Mouse (Mus musculus) ES-Bruce4 (cell line): ENCODE results near the gene Rnf217.

Experiments used
- CTCF ChIP-seq: IDR thresholded peaks from one replicate; pipeline ENCODE4 v1.8.1; 2011; ENCODE audit warnings: low read depth, low read length
- POLR2A ChIP-seq: IDR thresholded peaks from one replicate; pipeline ENCODE4 v1.8.1; 2011; ENCODE audit warnings: low read length; ENCODE audit not compliant: insufficient read depth

DNA sequence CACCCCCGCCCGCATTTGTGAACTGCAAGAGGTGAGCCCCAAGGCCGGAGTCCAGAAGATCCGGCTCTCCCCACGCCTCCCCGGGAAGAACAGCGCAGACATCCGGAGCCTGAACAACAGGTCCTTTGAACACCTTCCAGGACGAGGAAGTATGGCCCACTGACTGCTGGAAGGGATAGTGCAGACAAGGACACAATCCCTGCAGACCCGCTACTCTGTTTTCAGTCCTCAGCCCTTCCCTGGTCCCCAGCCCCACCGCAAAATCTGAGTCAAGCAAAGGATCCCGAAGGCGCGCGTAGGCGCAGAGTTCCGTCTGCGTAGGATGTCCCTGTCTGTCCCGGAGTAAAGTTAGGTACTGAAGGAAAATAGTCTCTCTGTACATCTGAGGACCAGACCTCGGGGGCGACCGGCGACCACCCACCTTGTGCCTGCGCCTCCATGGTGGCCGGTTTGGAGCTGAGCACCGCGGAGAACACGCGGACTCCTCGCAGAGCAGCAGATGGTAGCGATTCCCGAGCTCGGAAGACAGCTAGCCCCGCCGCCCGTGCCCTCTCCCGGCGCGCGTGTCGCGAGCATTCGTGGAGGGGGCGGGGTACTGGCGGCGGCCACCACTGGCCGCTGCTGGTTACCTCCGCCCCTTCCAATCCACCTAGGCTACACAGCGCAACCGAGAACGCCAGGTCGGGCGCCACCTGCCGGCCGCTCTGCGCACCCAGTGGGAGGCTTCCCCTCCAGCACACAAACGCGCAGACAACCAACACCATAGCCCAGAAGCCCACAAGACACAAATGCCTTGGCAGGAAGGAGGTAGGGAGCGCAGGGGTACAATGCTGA lies 163.5 kb downstream of the Rnf217 start, which contains the start of gene Tpd52l1:
- TF ChIP-seq CTCF (peak; percentile 89), POLR2A (no peak)
